Mouse (Mus musculus): ENCODE measurements around the gene Fgf15.

- no peak for TF ChIP-seq CTCF (IDR thresholded peaks at IDR 0.05; ENCODE audit: borderline replicate concordance, insufficient read depth, low read length)
- TF ChIP-seq POLR2A (IDR thresholded peaks at IDR 0.05; ENCODE audit: low read depth, low read length): no peak
These were observed 40.1 kb downstream of the Fgf15 start for GRCm38 (mm10) chr7:144936311-144936880.
